Mouse (Mus musculus) fat pad, adult 2 months (tissue): ENCODE measurements at regions not wholly inside any gene's neighbourhood (a gene's known extent, or its start where the extent isn't known, plus 50 kb on each side); places are given as distances from the start of the nearest gene placed in this dataset.

Experiments used
- DNase-seq: peaks from one replicate; pipeline ENCODE4 v3.0.0-alpha.2; 2011; ENCODE audit warnings: low read depth, low spot score; ENCODE audit errors: extremely low read depth

- no peak for DNase-seq
Observed at GRCm38 (mm10) chr12:93549900-93550299, 1700.9 kb upstream of the Sel1l start.

DNA sequence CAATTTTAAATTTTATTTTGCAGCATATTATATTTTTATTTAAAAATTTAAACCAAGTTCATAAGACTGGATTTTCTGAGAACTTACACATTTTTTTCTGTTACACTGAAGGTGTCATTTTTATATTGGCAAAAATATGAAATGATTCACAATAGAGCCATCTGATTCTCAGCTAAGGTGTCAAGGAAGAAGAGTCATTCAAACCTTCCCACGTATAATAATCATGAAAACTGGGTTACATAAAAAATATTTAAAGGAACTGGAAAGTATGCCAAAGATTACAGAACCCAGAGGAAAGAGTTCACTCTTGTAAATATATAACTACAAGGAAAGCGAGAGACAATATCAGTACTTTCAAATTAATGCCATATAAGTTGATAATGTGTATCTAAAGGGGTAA lies 1674.5 kb upstream of the Sel1l start:
- DNase-seq = no peak

GRCm38 (mm10) chr12:93486381-93486780 lies 1637.4 kb upstream of the Sel1l start:
- no peak for DNase-seq

- no peak for DNase-seq
Observed at GRCm38 (mm10) chr12:93462106-93462505, 1613.1 kb upstream of the Sel1l start.

GRCm38 (mm10) chr12:93449436-93449835 lies 1600.5 kb upstream of the Sel1l start:
- no peak for DNase-seq

DNA sequence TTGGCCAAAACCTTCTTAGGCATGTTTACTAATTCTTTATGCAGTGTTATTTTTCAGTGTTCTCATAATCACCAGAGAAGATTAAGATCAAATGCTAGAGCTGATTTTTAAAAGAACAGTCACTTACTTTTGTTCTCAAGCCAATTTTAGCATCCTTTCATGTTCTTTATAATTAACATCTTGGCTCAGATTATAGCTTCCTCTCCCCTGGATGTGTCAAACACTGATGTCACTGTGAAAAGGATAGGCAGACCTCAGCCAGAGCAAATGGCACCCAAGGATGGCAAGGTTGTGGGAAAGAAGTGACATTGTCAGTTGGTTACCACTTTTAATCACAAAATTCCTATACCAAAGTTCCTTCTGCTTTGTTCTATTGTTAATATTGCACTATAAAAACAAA lies 1580.3 kb upstream of the Sel1l start:
- no peak for DNase-seq

GRCm38 (mm10) chr12:93427988-93428387 lies 1579.0 kb upstream of the Sel1l start:
- no peak for DNase-seq

- DNase-seq = no peak
Observed at GRCm38 (mm10) chr12:93416381-93416780, 1567.4 kb upstream of the Sel1l start.

DNA sequence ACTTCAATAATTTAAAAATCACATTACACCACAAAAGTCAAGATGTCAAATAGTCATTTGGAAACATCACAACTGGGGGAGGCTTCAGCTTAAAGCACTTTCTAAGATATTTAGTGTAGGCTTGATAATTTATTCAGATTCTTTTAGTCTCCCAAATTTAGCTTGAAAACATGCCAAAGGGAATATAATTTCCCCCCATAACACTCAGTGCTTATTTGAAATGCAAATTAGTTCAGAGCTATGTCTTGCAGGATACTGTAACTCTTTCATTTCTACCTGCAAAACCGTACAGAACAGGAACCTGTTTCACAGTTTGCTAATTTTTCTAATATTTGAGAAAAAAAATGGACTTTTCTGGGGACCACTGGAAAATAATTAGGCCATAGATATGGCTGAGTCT lies 1566.8 kb upstream of the Sel1l start:
- DNase-seq = no peak

GRCm38 (mm10) chr12:93385578-93385977 lies 1536.6 kb upstream of the Sel1l start:
- no peak for DNase-seq

- DNase-seq = no peak
Observed at GRCm38 (mm10) chr12:93342933-93343332, 1494.0 kb upstream of the Sel1l start.

GRCm38 (mm10) chr12:93342525-93342924 lies 1493.6 kb upstream of the Sel1l start:
- no peak for DNase-seq

DNA sequence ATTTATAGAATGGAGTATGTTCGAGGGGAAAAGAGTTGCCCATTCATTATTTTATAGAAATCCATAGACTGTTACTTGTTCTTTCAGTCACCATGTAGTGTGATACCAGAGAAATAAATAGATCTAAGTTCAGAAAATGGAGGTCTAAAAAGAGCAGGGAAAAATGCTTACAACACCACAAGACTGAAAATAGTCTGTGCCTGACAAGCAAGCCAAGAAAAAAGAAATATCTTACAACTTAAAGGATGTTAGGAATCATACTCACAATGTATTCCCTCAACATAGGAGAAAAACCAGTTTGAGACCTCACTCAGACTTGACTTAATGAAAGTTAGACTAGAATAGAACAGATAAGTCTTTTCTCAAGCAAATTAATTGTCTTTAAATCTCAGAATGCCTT lies 1486.6 kb upstream of the Sel1l start:
- no peak for DNase-seq

GRCm38 (mm10) chr12:93312214-93312613 lies 1463.3 kb upstream of the Sel1l start:
- DNase-seq = no peak

GRCm38 (mm10) chr12:93281816-93282215 lies 1432.9 kb upstream of the Sel1l start:
- no peak for DNase-seq

GRCm38 (mm10) chr12:93273652-93274051 lies 1424.7 kb upstream of the Sel1l start:
- DNase-seq = no peak

- no peak for DNase-seq
Observed at GRCm38 (mm10) chr12:93230237-93230636, 1381.3 kb upstream of the Sel1l start.

- no peak for DNase-seq
Observed at GRCm38 (mm10) chr12:93226826-93227225, 1377.9 kb upstream of the Sel1l start.

DNA sequence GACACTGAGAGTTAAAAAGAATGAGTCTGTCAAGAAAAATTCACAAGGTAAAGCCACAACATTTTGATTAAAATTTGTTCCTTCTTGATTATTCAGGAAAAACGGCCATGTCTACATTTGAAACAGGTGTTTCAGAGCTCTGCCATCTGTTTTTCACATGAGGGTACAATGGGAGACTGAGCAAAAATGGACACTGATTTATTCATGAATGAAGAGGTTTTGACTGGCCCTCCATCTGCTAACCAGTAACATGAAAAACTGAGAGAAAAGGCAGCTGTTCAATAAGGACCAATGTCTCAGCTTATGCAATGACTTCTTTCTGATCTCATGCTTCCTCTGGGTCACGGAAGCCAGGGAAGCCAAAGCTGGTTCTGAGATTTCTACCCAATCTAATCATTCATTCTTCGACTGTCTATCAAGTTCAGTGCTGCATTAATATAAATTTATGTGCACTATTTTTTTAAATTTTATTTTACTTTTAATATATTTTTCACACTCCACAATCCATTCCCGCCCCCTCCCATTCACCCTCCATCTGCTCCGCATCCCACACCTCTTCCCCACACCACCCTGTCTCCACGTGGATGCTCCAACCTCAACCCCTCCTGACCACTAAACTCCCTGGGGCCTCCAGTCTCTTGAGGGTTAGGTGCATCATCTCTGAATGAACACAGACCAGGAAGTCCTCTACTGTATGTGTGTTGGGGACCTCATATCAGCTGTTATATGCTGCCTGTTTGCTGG lies 1372.4 kb upstream of the Sel1l start:
- no peak for DNase-seq

DNA sequence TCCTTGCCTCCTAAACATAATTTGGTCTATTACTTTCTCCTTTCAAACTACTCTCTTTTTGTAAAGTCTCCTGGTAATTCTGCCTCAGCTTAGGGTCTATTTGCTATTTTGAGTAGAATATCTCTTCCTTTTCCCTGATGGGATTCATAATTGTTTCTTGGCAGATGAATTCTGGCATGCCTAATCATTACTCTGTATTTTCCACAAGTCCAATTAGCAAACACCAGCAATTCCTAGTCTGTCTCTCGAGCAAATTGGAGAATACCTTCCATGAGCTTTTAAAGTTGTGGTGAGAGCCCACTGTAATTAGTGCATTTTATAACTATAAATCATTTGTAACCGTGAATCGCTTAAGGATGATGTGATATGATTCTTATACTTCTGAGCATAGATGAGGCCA lies 1358.6 kb upstream of the Sel1l start:
- no peak for DNase-seq

- no peak for DNase-seq
Observed at GRCm38 (mm10) chr12:93188940-93189339, 1340.0 kb upstream of the Sel1l start.

DNA sequence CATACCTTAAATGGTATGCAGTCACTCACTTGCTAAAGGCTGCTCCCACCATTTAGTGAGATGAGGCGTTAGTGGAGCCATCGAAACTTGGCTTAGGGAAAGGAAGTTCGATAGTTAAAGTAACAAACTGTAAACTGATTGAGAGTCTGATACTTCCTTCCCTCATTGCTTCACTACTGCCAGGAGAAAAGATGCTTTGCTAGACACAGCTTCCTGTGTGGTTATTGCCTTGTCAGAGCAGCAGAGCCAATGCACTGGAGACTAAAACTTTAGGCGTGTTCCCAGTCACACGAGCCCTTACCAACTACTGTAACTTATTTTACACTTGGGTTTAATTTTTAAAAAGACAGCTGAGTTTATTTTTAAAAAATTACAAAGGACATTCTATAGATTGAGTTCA lies 1324.8 kb upstream of the Sel1l start:
- DNase-seq = no peak

DNA sequence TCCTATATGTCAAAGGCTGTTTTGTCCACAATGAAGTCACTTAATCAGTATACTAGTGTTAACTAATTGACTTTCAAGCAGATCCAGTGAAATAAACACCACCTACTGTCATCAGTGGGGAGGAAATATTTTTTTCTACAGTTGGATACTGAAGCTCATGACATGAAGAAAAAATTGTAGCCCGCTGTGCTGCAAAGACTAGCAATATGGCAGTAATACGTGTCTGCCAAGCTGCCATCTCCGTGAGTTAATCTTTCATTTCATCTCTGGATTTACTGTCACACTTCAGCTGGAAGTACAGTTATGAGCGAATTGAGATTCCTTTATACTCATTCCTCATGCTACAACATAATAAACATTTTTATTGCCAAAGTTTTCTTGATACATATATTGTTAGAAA lies 1311.3 kb upstream of the Sel1l start:
- DNase-seq = no peak
